In genomic region chr7:139590302-139590701, GRCm38 (mm10) we compare ENCODE assay signal across 10 mouse cellular contexts. TPM values are rescaled to one million over a fixed set of nuclear protein-coding genes. Genes with fewer than 3 reads are reported as not detected.
DNase-seq lines count a peak whose midpoint lies in the region; ATAC-seq and TF ChIP-seq lines count a peak whose summit lies in the region.
"Had no signal": no experiment of that assay in that cellular context is flagged by ENCODE, and none has a peak within 500 bp of the region (broad histone marks: within the 10 kb centered on the region; RNA-seq: fewer than 3 reads in every experiment).

No protein-coding gene starts in this region.

- no peak for TF ChIP-seq POLR2A in spleen, adult 2 months (IDR thresholded peaks at IDR 0.05; ENCODE audit: low read depth, low read length)
- no peak for TF ChIP-seq POLR2A in embryonic fibroblast, embryonic 13.5 days (IDR thresholded peaks at IDR 0.05; ENCODE audit: low read depth, low read length)

- DNase-seq in cerebellum, adult 18-20 months, result peak; percentile 54 to 59
- DNase-seq in cerebellum, adult 11-12 months, result no peak
- peak in 1 of 2 experiments; percentile 18 for DNase-seq in spleen, adult 2 months (ENCODE audit: low read depth in 1 of 2, low spot score in 2 of 2)
- DNase-seq in spleen, adult 12 weeks (ENCODE audit: low spot score), result no peak
- DNase-seq in kidney, postnatal 36 days, result peak; percentile 35 to 69
- no peak for DNase-seq in urinary bladder, postnatal 4 days (ENCODE audit: low spot score in 2 of 2)

- H3K9ac ChIP-seq in midbrain, embryonic 16.5 days (ENCODE audit: low read depth, low read length), result no peak overlapping the region
- H3K9ac ChIP-seq: hindbrain, embryonic 15.5 days had no signal

- 0 out of 2 replicates have a peak, but pooled peaks cover 2% of the 10 kb centered on the region for H3K27me3 ChIP-seq in spleen, adult 2 months (ENCODE audit: control insufficient read depth, insufficient read depth, low read length)
- H3K27me3 ChIP-seq in midbrain, embryonic 16.5 days (ENCODE audit: control insufficient read depth, insufficient read depth, low read depth, low read length), result peaks cover 46% of the 10 kb centered on the region

- H3K4me1 ChIP-seq in spleen, adult 2 months (ENCODE audit: control insufficient read depth, insufficient read depth, insufficient read length), result no peaks in the 10 kb centered on the region
- no peaks in the 10 kb centered on the region for H3K4me1 ChIP-seq in embryonic fibroblast, embryonic 13.5 days (ENCODE audit: control insufficient read depth, insufficient read depth, low read length)
- no peaks in the 10 kb centered on the region for H3K4me1 ChIP-seq in midbrain, embryonic 16.5 days (ENCODE audit: control insufficient read depth, insufficient read depth, low read length)
- H3K4me1 ChIP-seq: hindbrain, embryonic 15.5 days had no signal

- peak; percentile 51; the same call in 1 of the 2 replicates for TF ChIP-seq CTCF in spleen, adult 2 months (IDR thresholded peaks at IDR 0.05; ENCODE audit: extremely low read depth, insufficient read depth, insufficient read length, insufficient replicate concordance)
- TF ChIP-seq CTCF in embryonic fibroblast, embryonic 13.5 days (IDR thresholded peaks at IDR 0.05; ENCODE audit: borderline replicate concordance, insufficient read depth, low read length), result peak; percentile 91

- H3K36me3 ChIP-seq in spleen, adult 2 months (ENCODE audit: control insufficient read depth, insufficient read depth, low read length), result no peaks in the 10 kb centered on the region
- no peaks in the 10 kb centered on the region for H3K36me3 ChIP-seq in midbrain, embryonic 16.5 days (ENCODE audit: control insufficient read depth, insufficient read depth, low read length)
- H3K36me3 ChIP-seq: hindbrain, embryonic 15.5 days had no signal

- H3K9me3 ChIP-seq in midbrain, embryonic 16.5 days (replicated peaks; ENCODE audit: control insufficient read depth, low read length, poor library complexity, severe bottlenecking), result no peaks in the 10 kb centered on the region
- H3K9me3 ChIP-seq: hindbrain, embryonic 15.5 days had no signal

- 0 out of 2 replicates have a peak, but pooled peaks have one; percentile 25 for ATAC-seq in midbrain, embryonic 16.5 days

- H3K4me3 ChIP-seq in spleen, adult 2 months (ENCODE audit: extremely low read depth, insufficient read depth, insufficient read length), result no peak overlapping the region
- H3K4me3 ChIP-seq in embryonic fibroblast, embryonic 13.5 days (ENCODE audit: insufficient read depth, low read length), result no peak overlapping the region
- H3K4me3 ChIP-seq in midbrain, embryonic 16.5 days (ENCODE audit: low read depth, low read length), result no peak overlapping the region
- H3K4me3 ChIP-seq: hindbrain, embryonic 15.5 days; myocyte had no signal

- no peak overlapping the region for H3K4me2 ChIP-seq in midbrain, embryonic 16.5 days (ENCODE audit: low read length)
- H3K4me2 ChIP-seq: hindbrain, embryonic 15.5 days had no signal

- H3K27ac ChIP-seq in spleen, adult 2 months (ENCODE audit: insufficient read depth, low read length), result no peak overlapping the region
- H3K27ac ChIP-seq in embryonic fibroblast, embryonic 13.5 days (ENCODE audit: insufficient read depth, low read length), result no peak overlapping the region
- no peak overlapping the region for H3K27ac ChIP-seq in midbrain, embryonic 16.5 days (ENCODE audit: low read length)
- H3K27ac ChIP-seq: hindbrain, embryonic 15.5 days had no signal

- 25% methylated on average over 3 of the region's 3 CpGs for WGBS in spleen, adult 2 months
- 38% methylated on average over 3 of the region's 3 CpGs for WGBS in midbrain, embryonic 16.5 days

RNA-seq across cellular contexts. Expression of gene Nkx6-2, which starts 7.7 kb away (rescaled TPM):
- polyA plus RNA-seq in spleen, adult 2 months (2012; rRNA removed), result 0.08 TPM in 1 of 2 replicates, not detected in the other
- not detected in 2 replicates for polyA plus RNA-seq in embryonic fibroblast, embryonic 13.5 days (2011; ENCODE audit: insufficient read length, low read depth, missing spikeins)
- polyA plus RNA-seq in midbrain, embryonic 16.5 days (2015; fragmentation: Nextera tagmentation; extraction: Ambion mirVana), result 2.5 and 4.5 TPM in 2 replicates
- polyA plus RNA-seq: myocyte had no signal

Comparison
In these comparisons a context has a peak if more than half of its experiments do, and no peak if none do; other contexts are left out.
1. DNase-seq: peak in cerebellum, adult 18-20 months (2 of 2) and kidney, postnatal 36 days (2 of 2); none in cerebellum, adult 11-12 months (single experiment), spleen, adult 12 weeks (single experiment) and urinary bladder, postnatal 4 days (0 of 2).